Mouse (Mus musculus) embryonic facial prominence, embryonic 12.5 days (tissue): ENCODE measurements at regions not wholly inside any gene's neighbourhood (a gene's known extent, or its start where the extent isn't known, plus 50 kb on each side); places are given as distances from the start of the nearest gene placed in this dataset.

ENCODE experiments used
- ATAC-seq: fragments of 200-750 bp; cut with Nextera tagmentation; 2 replicates; pipeline ENCODE4 v1.8.0; 2017; ENCODE audit not compliant: insufficient number of reproducible peaks, insufficient read depth, low FRiP score, low TSS enrichment
- H3K27ac ChIP-seq: fragments of 300-500 bp; sonication (generic); 2 replicates; pipeline ENCODE4 v1.5.1; 2016; ENCODE audit warnings: mild to moderate bottlenecking
- H3K27me3 ChIP-seq: fragments of 300-500 bp; sonication (generic); 2 replicates; pipeline ENCODE4 v1.6.1; 2016; ENCODE audit warnings: mild to moderate bottlenecking, moderate library complexity
- H3K36me3 ChIP-seq: fragments of 300-500 bp; sonication (generic); 2 replicates; pipeline ENCODE4 v1.6.1; 2016; ENCODE audit warnings: mild to moderate bottlenecking
- H3K4me1 ChIP-seq: fragments of 300-500 bp; sonication (generic); 2 replicates; pipeline ENCODE4 v1.6.1; 2016
- H3K4me2 ChIP-seq: fragments of 300-500 bp; sonication (generic); replicated peaks from 2 replicates; pipeline ENCODE4 v1.6.1; 2016; ENCODE audit warnings: mild to moderate bottlenecking, moderate library complexity
- H3K4me3 ChIP-seq: fragments of 300-500 bp; sonication (generic); 2 replicates; pipeline ENCODE4 v1.5.1; 2016; ENCODE audit warnings: mild to moderate bottlenecking
- H3K9ac ChIP-seq: fragments of 300-500 bp; sonication (generic); 2 replicates; pipeline ENCODE4 v1.6.1; 2016; ENCODE audit warnings: mild to moderate bottlenecking, moderate library complexity
- H3K9me3 ChIP-seq: fragments of 300-500 bp; sonication (generic); 2 replicates; pipeline ENCODE4 v1.6.1; 2016; ENCODE audit warnings: mild to moderate bottlenecking, moderate library complexity
- WGBS: fragments of 180-500 bp; shearing (Covaris S2); methylation state at CpG from one replicate; pipeline ENCODE4 v1.1.7; 2016; 5-methylcytosine and 5-hydroxymethylcytosine counted together

- Histone ChIP-seq H3K36me3 (no peaks in the 10 kb centered on the region), H3K27ac (no peak overlapping the region), H3K27me3 (no peaks in the 10 kb centered on the region), H3K4me1 (no peaks in the 10 kb centered on the region), H3K4me2 (no peak overlapping the region), H3K4me3 (no peak overlapping the region), H3K9ac (no peak overlapping the region), H3K9me3 (no peaks in the 10 kb centered on the region)
- no peak for ATAC-seq
- 90% methylated on average over 2 of the region's 2 CpGs for WGBS
These were observed 158.4 kb upstream of the Stt3b start for GRCm38 (mm10) chr9:115468641-115469040.

GRCm38 (mm10) chr9:115471582-115471981, 161.4 kb upstream of the Stt3b start:
- H3K9ac ChIP-seq, result no peak overlapping the region
- no peak overlapping the region for H3K4me2 ChIP-seq
- no peaks in the 10 kb centered on the region for H3K27me3 ChIP-seq
- no peaks in the 10 kb centered on the region for H3K9me3 ChIP-seq
- 83% methylated on average over 6 of the region's 6 CpGs for WGBS
- H3K4me3 ChIP-seq, result no peak overlapping the region
- no peak overlapping the region for H3K27ac ChIP-seq
- no peak for ATAC-seq
- no peaks in the 10 kb centered on the region for H3K4me1 ChIP-seq
- H3K36me3 ChIP-seq, result no peaks in the 10 kb centered on the region

GRCm38 (mm10) chr9:115473037-115473436, 162.8 kb upstream of the Stt3b start:
- Histone ChIP-seq H3K36me3 (no peaks in the 10 kb centered on the region), H3K4me2 (no peak overlapping the region), H3K27ac (no peak overlapping the region), H3K4me1 (no peaks in the 10 kb centered on the region), H3K9ac (no peak overlapping the region), H3K9me3 (no peaks in the 10 kb centered on the region), H3K27me3 (no peaks in the 10 kb centered on the region), H3K4me3 (no peak overlapping the region)
- ATAC-seq, result no peak
- WGBS, result 91% methylated on average over 3 of the region's 3 CpGs

- H3K36me3 ChIP-seq, result no peaks in the 10 kb centered on the region
- H3K4me2 ChIP-seq, result no peak overlapping the region
- no peak overlapping the region for H3K4me3 ChIP-seq
- no peak overlapping the region for H3K9ac ChIP-seq
- WGBS, result 89% methylated on average over 5 of the region's 5 CpGs
- peaks cover 4% of the 10 kb centered on the region; the same call in 1 of the 2 replicates for H3K4me1 ChIP-seq
- H3K9me3 ChIP-seq, result no peaks in the 10 kb centered on the region
- no peak overlapping the region for H3K27ac ChIP-seq
- no peaks in the 10 kb centered on the region for H3K27me3 ChIP-seq
- ATAC-seq, result no peak
These were observed 163.6 kb upstream of the Stt3b start for GRCm38 (mm10) chr9:115473847-115474246.

- Histone ChIP-seq H3K36me3 (no peaks in the 10 kb centered on the region), H3K27me3 (no peaks in the 10 kb centered on the region), H3K27ac (no peak overlapping the region), H3K4me2 (no peak overlapping the region), H3K9me3 (no peaks in the 10 kb centered on the region), H3K9ac (no peak overlapping the region), H3K4me3 (no peak overlapping the region), H3K4me1 (peaks cover 4% of the 10 kb centered on the region; the same call in 1 of the 2 replicates)
- WGBS, result 87% methylated on average over 8 of the region's 8 CpGs
- no peak for ATAC-seq
These were observed 164.1 kb upstream of the Stt3b start for GRCm38 (mm10) chr9:115474342-115474741.

GRCm38 (mm10) chr9:115476205-115476604, 166.0 kb upstream of the Stt3b start:
- Histone ChIP-seq H3K36me3 (no peaks in the 10 kb centered on the region), H3K9me3 (no peaks in the 10 kb centered on the region), H3K27ac (no peak overlapping the region), H3K27me3 (no peaks in the 10 kb centered on the region), H3K4me1 (peaks cover 4% of the 10 kb centered on the region; the same call in 1 of the 2 replicates), H3K4me3 (no peak overlapping the region), H3K9ac (no peak overlapping the region), H3K4me2 (no peak overlapping the region)
- ATAC-seq, result no peak
- 67% methylated on average over 17 of the region's 17 CpGs for WGBS

- H3K27me3 ChIP-seq, result no peaks in the 10 kb centered on the region
- no peak overlapping the region for H3K9ac ChIP-seq
- no peak overlapping the region for H3K4me2 ChIP-seq
- 84% methylated on average over 6 of the region's 6 CpGs for WGBS
- no peak overlapping the region for H3K4me3 ChIP-seq
- H3K9me3 ChIP-seq, result no peaks in the 10 kb centered on the region
- H3K27ac ChIP-seq, result no peak overlapping the region
- no peaks in the 10 kb centered on the region for H3K36me3 ChIP-seq
- no peak for ATAC-seq
- peaks cover 4% of the 10 kb centered on the region; the same call in 1 of the 2 replicates for H3K4me1 ChIP-seq
These were observed 167.5 kb upstream of the Stt3b start for GRCm38 (mm10) chr9:115477556-115478220.

- no peak overlapping the region for H3K27ac ChIP-seq
- no peaks in the 10 kb centered on the region for H3K36me3 ChIP-seq
- 58% methylated on average over 3 of the region's 3 CpGs for WGBS
- no peak overlapping the region for H3K9ac ChIP-seq
- peaks cover 4% of the 10 kb centered on the region; the same call in 1 of the 2 replicates for H3K4me1 ChIP-seq
- no peaks in the 10 kb centered on the region for H3K27me3 ChIP-seq
- no peak overlapping the region for H3K4me2 ChIP-seq
- H3K9me3 ChIP-seq, result no peaks in the 10 kb centered on the region
- no peak for ATAC-seq
- no peak overlapping the region for H3K4me3 ChIP-seq
These were observed 168.7 kb upstream of the Stt3b start for GRCm38 (mm10) chr9:115478946-115479345.

GRCm38 (mm10) chr9:115481176-115481575, 171.0 kb upstream of the Stt3b start:
- Histone ChIP-seq H3K4me3 (no peak overlapping the region), H3K9ac (no peak overlapping the region), H3K9me3 (no peaks in the 10 kb centered on the region), H3K36me3 (no peaks in the 10 kb centered on the region), H3K4me1 (peaks cover 4% of the 10 kb centered on the region; the same call in 1 of the 2 replicates), H3K27me3 (no peaks in the 10 kb centered on the region), H3K4me2 (no peak overlapping the region), H3K27ac (no peak overlapping the region)
- ATAC-seq, result no peak
- WGBS, result 76% methylated on average over 5 of the region's 5 CpGs

GRCm38 (mm10) chr9:115483024-115483423, 172.8 kb upstream of the Stt3b start:
- H3K9me3 ChIP-seq, result no peaks in the 10 kb centered on the region
- 84% methylated on average over 7 of the region's 7 CpGs for WGBS

GRCm38 (mm10) chr9:115483721-115484120, 173.5 kb upstream of the Stt3b start:
- Histone ChIP-seq H3K4me1 (peaks cover 2% of the 10 kb centered on the region; the same call in 1 of the 2 replicates), H3K9me3 (no peaks in the 10 kb centered on the region), H3K36me3 (no peaks in the 10 kb centered on the region), H3K27ac (no peak overlapping the region), H3K27me3 (no peaks in the 10 kb centered on the region), H3K4me2 (no peak overlapping the region), H3K4me3 (no peak overlapping the region), H3K9ac (no peak overlapping the region)
- WGBS, result 81% methylated on average over 2 of the region's 2 CpGs
- ATAC-seq, result no peak

More at GRCm38 (mm10) chr9:115483024-115483423, 172.8 kb upstream of the Stt3b start:
- no peak for ATAC-seq
- H3K27ac ChIP-seq, result no peak overlapping the region
- no peaks in the 10 kb centered on the region for H3K36me3 ChIP-seq
- no peak overlapping the region for H3K9ac ChIP-seq
- H3K27me3 ChIP-seq, result no peaks in the 10 kb centered on the region
- H3K4me2 ChIP-seq, result no peak overlapping the region
- H3K4me3 ChIP-seq, result no peak overlapping the region
- peaks cover 4% of the 10 kb centered on the region; the same call in 1 of the 2 replicates for H3K4me1 ChIP-seq

GRCm38 (mm10) chr9:115484408-115484807, 174.2 kb upstream of the Stt3b start:
- no peaks in the 10 kb centered on the region for H3K9me3 ChIP-seq
- H3K4me1 ChIP-seq, result no peaks in the 10 kb centered on the region
- ATAC-seq, result no peak
- H3K36me3 ChIP-seq, result no peaks in the 10 kb centered on the region
- no peak overlapping the region for H3K4me3 ChIP-seq
- H3K27me3 ChIP-seq, result no peaks in the 10 kb centered on the region
- WGBS, result 96% methylated on average over 1 of the region's 1 CpGs
- no peak overlapping the region for H3K27ac ChIP-seq
- no peak overlapping the region for H3K9ac ChIP-seq
- H3K4me2 ChIP-seq, result no peak overlapping the region
